Mouse (Mus musculus) heart, adult 2 months (tissue): ENCODE data around the gene Kat2b.

Experiments used
- CTCF ChIP-seq: fragments of 200-600 bp; IDR thresholded peaks from 2 replicates; pipeline ENCODE4 v1.8.1; 2022; ENCODE audit warnings: antibody characterized with exemption, mild to moderate bottlenecking, moderate library complexity
- EP300 ChIP-seq: fragments of 200-500 bp; IDR thresholded peaks from 2 replicates; pipeline ENCODE4 v1.6.1; 2011; ENCODE audit warnings: low read depth, low read length, control low read depth; ENCODE audit not compliant: insufficient read depth
- POLR2A ChIP-seq: fragments of 200-500 bp; IDR thresholded peaks from 2 replicates; pipeline ENCODE4 v1.6.1; 2011; ENCODE audit warnings: mild to moderate bottlenecking, low read depth, low read length, control low read depth; ENCODE audit not compliant: insufficient read depth

DNA sequence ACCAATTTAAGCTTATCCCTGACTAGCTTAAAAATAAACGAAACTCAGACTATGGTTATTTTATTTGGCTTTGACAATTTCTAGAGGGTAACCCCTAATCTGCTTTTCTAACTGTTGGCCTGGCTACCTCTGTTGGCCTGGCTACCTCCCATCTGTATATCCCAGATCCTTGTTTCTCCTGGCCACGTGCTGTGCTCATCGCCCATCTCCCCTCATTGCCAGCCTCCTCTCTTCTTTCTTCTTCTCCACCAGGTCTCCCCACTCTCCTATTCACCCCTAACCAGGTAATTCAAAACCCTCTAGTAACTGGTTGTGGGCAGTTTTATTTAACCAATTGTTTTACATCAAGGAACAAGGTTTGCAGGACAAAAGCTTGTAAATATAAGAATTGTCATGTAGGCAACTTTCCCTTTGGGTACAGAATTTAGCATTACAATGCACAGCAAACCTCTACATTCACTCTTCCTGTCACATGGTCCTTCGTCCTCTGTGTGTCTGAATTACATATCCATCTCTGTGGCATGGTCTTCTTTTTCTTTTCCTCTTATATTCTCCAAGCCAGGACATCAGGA is 5.1 kb upstream of the Kat2b start:
- TF ChIP-seq EP300 (no peak), CTCF (no peak), POLR2A (no peak)
